Mouse (Mus musculus): Measurements from ENCODE around the gene Grk6. TPM values are rescaled to one million over a fixed set of nuclear protein-coding genes. Genes with fewer than 3 reads are reported as not detected.

Gene Grk6
- total and polyA plus RNA-seq, 3 experiments, result 83.2 to 96.7 TPM; not detected in 1

DNA sequence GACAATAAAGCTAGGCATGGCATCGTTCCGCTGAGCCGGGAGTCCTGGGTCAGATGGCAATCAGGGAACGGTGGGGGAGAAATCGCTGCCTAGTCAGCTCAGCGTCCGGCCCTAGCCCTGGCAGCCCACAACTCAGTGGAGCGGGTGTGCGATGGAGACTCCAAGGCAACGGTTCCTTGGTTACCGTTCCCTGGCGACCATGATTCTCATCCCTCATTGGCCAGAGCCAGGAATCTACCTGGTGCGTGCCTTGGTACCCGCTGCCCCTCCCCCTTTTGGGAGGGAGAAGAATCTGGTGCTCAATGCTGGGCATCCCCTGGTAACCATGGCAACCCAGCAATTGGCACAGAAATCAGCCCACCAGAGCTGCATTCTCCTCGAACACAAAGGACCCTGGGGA, 38.7 kb downstream of the Grk6 start:
- Histone ChIP-seq H3K79me2 (ENCODE audit: control insufficient read depth, insufficient read depth, low read length, poor library complexity) (no peaks in the 10 kb centered on the region), H3K27me3 (ENCODE audit: control insufficient read depth in 1 of 2, insufficient read depth in 2 of 2, low read length in 2 of 2) (peaks cover 0 to 5% of the 10 kb centered on the region in 2 experiments; a peak in 3 of 4 replicates), H3K4me3 (ENCODE audit: control insufficient read depth in 1 of 2, insufficient read depth in 1 of 2, low read depth in 2 of 2, low read length in 2 of 2) (no peak overlapping the region), H3K4me1 (ENCODE audit: control insufficient read depth in 1 of 2, insufficient read depth in 2 of 2, low read length in 2 of 2) (peaks cover 5 to 17% of the 10 kb centered on the region in 2 experiments; a peak in 3 of 4 replicates), H3K36me3 (ENCODE audit: control insufficient read depth in 1 of 2, insufficient read depth in 2 of 2, low read length in 2 of 2) (peaks cover 0 to 9% of the 10 kb centered on the region in 2 experiments; a peak in 2 of 4 replicates), H3K9ac (ENCODE audit: control insufficient read depth, low read depth, low read length, poor library complexity, severe bottlenecking) (no peak overlapping the region), H3K9me3 (replicated peaks; ENCODE audit: insufficient read depth, low read length) (no peaks in the 10 kb centered on the region), H3K27ac (ENCODE audit: control insufficient read depth, low read depth, low read length) (no peak overlapping the region)
- TF ChIP-seq USF1 (IDR thresholded peaks at IDR 0.05; ENCODE audit: low read depth, low read length), result no peak
- TF ChIP-seq POLR2AphosphoS5 (IDR thresholded peaks at IDR 0.05; ENCODE audit: borderline replicate concordance, low read depth, low read length), result no peak
- TF ChIP-seq BHLHE40 (IDR thresholded peaks at IDR 0.05; ENCODE audit: borderline replicate concordance, low read depth, low read length), result no peak
- no peak for TF ChIP-seq POLR2A (IDR thresholded peaks at IDR 0.05; ENCODE audit: control insufficient read depth in 1 of 2, insufficient read depth in 1 of 2, low read depth in 1 of 2, low read length in 2 of 2, poor library complexity in 1 of 2)
- no peak for DNase-seq (ENCODE audit: low read depth, low spot score)

DNA sequence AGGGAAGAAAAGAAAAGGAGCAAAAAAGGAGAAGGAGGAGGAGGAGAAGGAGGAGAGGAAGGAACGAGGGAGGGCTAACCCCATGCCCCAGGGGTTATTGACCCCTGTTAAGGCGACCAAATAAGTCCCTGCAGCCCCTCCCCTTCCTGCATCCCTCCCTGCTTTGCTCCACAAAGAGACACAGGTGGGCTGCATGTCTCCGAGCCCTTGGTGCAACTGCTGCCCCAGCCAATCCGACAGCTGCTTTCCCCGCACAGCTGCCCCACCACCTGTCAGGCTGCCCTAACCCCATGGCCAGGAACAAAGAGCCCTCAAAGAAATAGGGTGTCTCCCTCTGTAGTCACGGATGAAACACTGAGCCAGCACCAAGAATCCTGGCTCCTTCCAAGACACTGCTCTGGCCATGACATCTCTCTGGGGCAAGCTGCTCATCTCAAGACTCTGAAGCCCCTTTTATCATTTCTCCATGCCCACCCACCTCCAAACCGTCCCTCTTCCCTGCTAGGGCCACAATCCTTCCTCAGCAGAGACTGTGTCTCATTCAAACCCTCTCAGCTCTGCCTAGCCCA, 39.7 kb downstream of the Grk6 start:
- no peak overlapping the region for H3K4me3 ChIP-seq (ENCODE audit: control insufficient read depth in 1 of 2, insufficient read depth in 1 of 2, low read depth in 2 of 2, low read length in 2 of 2)
- H3K27ac ChIP-seq (ENCODE audit: control insufficient read depth, low read depth, low read length), result no peak overlapping the region
- no peaks in the 10 kb centered on the region for H3K9me3 ChIP-seq (replicated peaks; ENCODE audit: insufficient read depth, low read length)
- H3K4me1 ChIP-seq (ENCODE audit: control insufficient read depth in 1 of 2, insufficient read depth in 2 of 2, low read length in 2 of 2), result peaks cover under 1 to 7% of the 10 kb centered on the region in 2 experiments; a peak in 3 of 4 replicates
- no peak for TF ChIP-seq JUND (IDR thresholded peaks at IDR 0.05; ENCODE audit: low read depth, low read length)
- H3K79me2 ChIP-seq (ENCODE audit: control insufficient read depth, insufficient read depth, low read length, poor library complexity), result no peaks in the 10 kb centered on the region
- H3K27me3 ChIP-seq (ENCODE audit: control insufficient read depth in 1 of 2, insufficient read depth in 2 of 2, low read length in 2 of 2), result peaks cover 0 to 5% of the 10 kb centered on the region in 2 experiments; a peak in 3 of 4 replicates
- H3K36me3 ChIP-seq (ENCODE audit: control insufficient read depth in 1 of 2, insufficient read depth in 2 of 2, low read length in 2 of 2), result peaks cover 0 to 4% of the 10 kb centered on the region in 2 experiments; a peak in 2 of 4 replicates
- no peak for DNase-seq (ENCODE audit: low read depth, low spot score)
- no peak overlapping the region for H3K9ac ChIP-seq (ENCODE audit: control insufficient read depth, low read depth, low read length, poor library complexity, severe bottlenecking)

GRCm38 (mm10) chr13:55486029-55486794, 41.3 kb downstream of the Grk6 start:
- TF ChIP-seq SMC3 (IDR thresholded peaks at IDR 0.05; ENCODE audit: low read depth, low read length), result no peak
- Histone ChIP-seq H3K4me3 (ENCODE audit: control insufficient read depth in 1 of 2, insufficient read depth in 1 of 2, low read depth in 2 of 2, low read length in 2 of 2) (no peak overlapping the region), H3K27me3 (ENCODE audit: control insufficient read depth in 1 of 2, insufficient read depth in 2 of 2, low read length in 2 of 2) (peaks cover 0 to 5% of the 10 kb centered on the region in 2 experiments; a peak in 3 of 4 replicates), H3K27ac (ENCODE audit: control insufficient read depth, low read depth, low read length) (no peak overlapping the region), H3K4me1 (ENCODE audit: control insufficient read depth in 1 of 2, insufficient read depth in 2 of 2, low read length in 2 of 2) (peaks cover 0 to 4% of the 10 kb centered on the region in 2 experiments; a peak in 1 of 4 replicates), H3K9ac (ENCODE audit: control insufficient read depth, low read depth, low read length, poor library complexity, severe bottlenecking) (no peak overlapping the region), H3K9me3 (replicated peaks; ENCODE audit: insufficient read depth, low read length) (no peaks in the 10 kb centered on the region), H3K79me2 (ENCODE audit: control insufficient read depth, insufficient read depth, low read length, poor library complexity) (no peaks in the 10 kb centered on the region), H3K36me3 (ENCODE audit: control insufficient read depth in 1 of 2, insufficient read depth in 2 of 2, low read length in 2 of 2) (peaks cover 0 to 3% of the 10 kb centered on the region in 2 experiments; a peak in 1 of 4 replicates)
- no peak for DNase-seq (ENCODE audit: low read depth, low spot score)
